Mouse (Mus musculus) spleen, adult 2 months (tissue): Measurements from ENCODE around the gene Cdc14b.

Experiments used
- CTCF ChIP-seq: fragments of 200-500 bp; IDR thresholded peaks from 2 replicates; pipeline ENCODE4 v1.5.1; 2011; ENCODE audit warnings: mild to moderate bottlenecking, inconsistent platforms; ENCODE audit not compliant: insufficient read depth, insufficient read length, insufficient replicate concordance; ENCODE audit errors: extremely low read depth
- POLR2A ChIP-seq: fragments of 200-500 bp; IDR thresholded peaks from 2 replicates; pipeline ENCODE4 v1.6.1; 2011; ENCODE audit warnings: low read depth, low read length, inconsistent platforms

GRCm38 (mm10) chr13:64268384-64268783 lies 6.7 kb downstream of the Cdc14b start:
- TF ChIP-seq POLR2A (no peak), CTCF (no peak)
